In the genomic region with DNA sequence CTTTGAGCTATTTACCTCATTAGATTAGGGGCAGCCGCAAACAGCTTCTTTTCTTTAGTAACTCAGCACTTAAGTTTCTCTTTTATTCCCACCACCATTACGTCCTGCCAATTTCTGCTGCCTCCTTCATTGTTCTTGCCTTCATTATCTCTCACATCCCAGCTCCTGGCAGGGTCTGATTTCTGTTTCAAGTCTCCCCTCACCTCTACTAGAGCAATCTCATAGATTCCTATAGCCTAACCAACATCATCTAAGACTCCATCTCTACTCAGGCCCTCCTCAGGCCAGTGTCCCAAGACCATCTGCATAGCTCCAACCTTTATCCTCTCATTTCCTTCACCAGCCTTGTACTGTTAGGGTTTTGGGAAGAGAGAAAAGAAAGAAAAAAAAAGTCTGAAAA, we compare ENCODE assay signal across 9 mouse cellular contexts. TPM values are rescaled to one million over a fixed set of nuclear protein-coding genes. Genes with fewer than 3 reads are reported as not detected.
A peak's percentile ranks its signal among the peaks of the same experiment; 100 is the strongest.
DNase-seq lines count a peak whose midpoint lies in the region; ATAC-seq and TF ChIP-seq lines count a peak whose summit lies in the region.
"Had no signal": no experiment of that assay in that cellular context is flagged by ENCODE, and none has a peak within 500 bp of the region (broad histone marks: within the 10 kb centered on the region; RNA-seq: fewer than 3 reads in every experiment).

No protein-coding gene starts in this region.

- no peaks in the 10 kb centered on the region for H3K27me3 ChIP-seq in cerebellum, adult 2 months (ENCODE audit: control insufficient read depth, insufficient read depth, low read length)
- H3K27me3 ChIP-seq in kidney, postnatal 0 days (ENCODE audit: insufficient read depth, low read length): no peaks in the 10 kb centered on the region
- H3K27me3 ChIP-seq in kidney, adult 2 months (replicated peaks; ENCODE audit: control insufficient read depth, insufficient read depth, low read length): no peaks in the 10 kb centered on the region
- H3K27me3 ChIP-seq in hindbrain, embryonic 12.5 days: peaks cover 6% of the 10 kb centered on the region; the same call in 1 of the 2 replicates

- no peaks in the 10 kb centered on the region; the same call in 1 of the 2 replicates for H3K4me1 ChIP-seq in cerebellum, adult 2 months (ENCODE audit: control insufficient read depth, insufficient read depth, low read length)
- H3K4me1 ChIP-seq in kidney, postnatal 0 days (replicated peaks; ENCODE audit: insufficient read depth, low read length): 0 out of 2 replicates have a peak, but pooled peaks cover 5% of the 10 kb centered on the region
- no peaks in the 10 kb centered on the region for H3K4me1 ChIP-seq in kidney, adult 2 months (ENCODE audit: control insufficient read depth, insufficient read depth, low read length)
- H3K4me1 ChIP-seq in hindbrain, embryonic 12.5 days: peaks cover 21% of the 10 kb centered on the region

- H3K4me3 ChIP-seq in cerebellum, adult 2 months (replicated peaks; ENCODE audit: insufficient read depth, low read depth, low read length): peak overlapping the region; percentile 47
- no peak overlapping the region for H3K4me3 ChIP-seq in kidney, postnatal 0 days (replicated peaks; ENCODE audit: low read depth, low read length)
- no peak overlapping the region for H3K4me3 ChIP-seq in kidney, adult 2 months (ENCODE audit: insufficient read depth, low read depth, low read length)
- H3K4me3 ChIP-seq in hindbrain, embryonic 12.5 days: no peak overlapping the region

- H3K36me3 ChIP-seq in kidney, postnatal 0 days (ENCODE audit: insufficient read depth, low read length): no peaks in the 10 kb centered on the region
- no peaks in the 10 kb centered on the region for H3K36me3 ChIP-seq in kidney, adult 2 months (ENCODE audit: control insufficient read depth, insufficient read depth, low read length)
- no peaks in the 10 kb centered on the region for H3K36me3 ChIP-seq in hindbrain, embryonic 12.5 days

- peak overlapping the region; percentile 54; the same call in 1 of the 2 replicates for H3K4me2 ChIP-seq in kidney, postnatal 0 days (ENCODE audit: low read length)
- H3K4me2 ChIP-seq in hindbrain, embryonic 12.5 days (replicated peaks): no peak overlapping the region; the same call in 1 of the 2 replicates

- no peak for ATAC-seq in kidney, postnatal 0 days (replicated peaks; ENCODE audit: low FRiP score, low read depth)
- peak; percentile 18 for ATAC-seq in hindbrain, embryonic 12.5 days (ENCODE audit: low FRiP score)
- ATAC-seq: liver, postnatal 0 days had no signal

- no peak overlapping the region for H3K27ac ChIP-seq in cerebellum, adult 2 months (ENCODE audit: insufficient read depth, low read length)
- H3K27ac ChIP-seq in kidney, postnatal 0 days: no peak overlapping the region
- no peak overlapping the region for H3K27ac ChIP-seq in kidney, adult 2 months (ENCODE audit: insufficient read depth, low read depth, low read length)
- H3K27ac ChIP-seq in hindbrain, embryonic 12.5 days: peak overlapping the region; percentile 64

- H3K9ac ChIP-seq in kidney, postnatal 0 days (ENCODE audit: low read depth, low read length): no peak overlapping the region
- H3K9ac ChIP-seq in hindbrain, embryonic 12.5 days: no peak overlapping the region
- H3K9ac ChIP-seq: liver, postnatal 0 days had no signal

- no peak for TF ChIP-seq CTCF in cerebellum, adult 2 months (IDR thresholded peaks at IDR 0.05; ENCODE audit: borderline replicate concordance, insufficient read depth, low read depth, low read length)
- TF ChIP-seq CTCF in kidney, postnatal 0 days (IDR thresholded peaks at IDR 0.05; ENCODE audit: low read depth): no peak
- no peak for TF ChIP-seq CTCF in kidney, adult 2 months (conservative IDR thresholded peaks at IDR 0.05; ENCODE audit: insufficient read depth, insufficient read length, low read depth, low read length)

- WGBS in cerebellum, adult 2 months: 49% methylated on average over 2 of the region's 2 CpGs
- 48% methylated on average over 2 of the region's 2 CpGs for WGBS in kidney, postnatal 0 days
- WGBS in kidney, adult 2 months: 60% methylated on average over 2 of the region's 2 CpGs
- 27% methylated on average over 2 of the region's 2 CpGs for WGBS in hindbrain, embryonic 12.5 days

- DNase-seq in cerebellum, adult 2 months: no peak
- DNase-seq in cerebellum, postnatal 36 days: no peak
- no peak for DNase-seq in kidney, postnatal 0 days (ENCODE audit: low spot score)
- DNase-seq in kidney, adult 2 months: no peak
- DNase-seq in naive thymus-derived CD4-positive, alpha-beta T cell, adult 2 months (ENCODE audit: low read depth): peak; percentile 7
- DNase-seq in urinary bladder, postnatal 25 days (ENCODE audit: low spot score): no peak
- no peak for DNase-seq in urinary bladder, adult 2 months (ENCODE audit: low spot score)
- DNase-seq: liver, postnatal 0 days had no signal

- no peak for TF ChIP-seq POLR2A in cerebellum, adult 2 months (IDR thresholded peaks at IDR 0.05; ENCODE audit: borderline replicate concordance, insufficient read depth, low read length)
- no peak for TF ChIP-seq POLR2A in kidney, adult 2 months (IDR thresholded peaks at IDR 0.05; ENCODE audit: low read depth, low read length)

- H3K9me3 ChIP-seq in kidney, postnatal 0 days (replicated peaks; ENCODE audit: low read length): no peaks in the 10 kb centered on the region
- H3K9me3 ChIP-seq in hindbrain, embryonic 12.5 days (replicated peaks): no peaks in the 10 kb centered on the region

RNA-seq across cellular contexts. Expression of gene Hectd2, which starts 19.3 kb away (rescaled TPM):
- polyA plus RNA-seq in cerebellum, adult 2 months (2012; rRNA removed): 8.6 and 10.1 TPM in 2 replicates
- 2.0 and 2.4 TPM in 2 replicates for polyA plus RNA-seq in kidney, postnatal 0 days (2015; fragmentation: Nextera tagmentation; extraction: Ambion mirVana)
- 0.34 and 0.41 TPM in 2 replicates for polyA plus RNA-seq in kidney, adult 2 months (2012; rRNA removed)
- polyA plus RNA-seq in hindbrain, embryonic 12.5 days (2016; fragmentation: Nextera tagmentation; extraction: Ambion mirVana): 9.3 and 11.1 TPM in 2 replicates
- 3.3 and 3.6 TPM in 2 replicates for polyA plus RNA-seq in urinary bladder, adult 2 months (2012; rRNA removed)
